Mouse (Mus musculus) lung, adult 2 months (tissue): Measurements from ENCODE around the gene Syt17.

Source experiments
- CTCF ChIP-seq: fragments of 200-500 bp; IDR thresholded peaks from 2 replicates; pipeline ENCODE4 v1.5.1; 2011; ENCODE audit warnings: mild to moderate bottlenecking, low read length, control low read depth; ENCODE audit not compliant: insufficient read depth
- POLR2A ChIP-seq: fragments of 200-500 bp; IDR thresholded peaks from 2 replicates; pipeline ENCODE4 v1.6.1; 2011; ENCODE audit warnings: low read depth, mild to moderate bottlenecking, control low read depth, low read length, borderline replicate concordance; ENCODE audit errors: extremely low read depth

- TF ChIP-seq POLR2A (no peak), CTCF (no peak)
Measured at GRCm38 (mm10) chr7:118371361-118371760, 76.7 kb downstream of the Syt17 start.
